Mouse (Mus musculus): ENCODE measurements at regions not wholly inside any gene's neighbourhood (a gene's known extent, or its start where the extent isn't known, plus 50 kb on each side); places are given as distances from the start of the nearest gene placed in this dataset.

DNA sequence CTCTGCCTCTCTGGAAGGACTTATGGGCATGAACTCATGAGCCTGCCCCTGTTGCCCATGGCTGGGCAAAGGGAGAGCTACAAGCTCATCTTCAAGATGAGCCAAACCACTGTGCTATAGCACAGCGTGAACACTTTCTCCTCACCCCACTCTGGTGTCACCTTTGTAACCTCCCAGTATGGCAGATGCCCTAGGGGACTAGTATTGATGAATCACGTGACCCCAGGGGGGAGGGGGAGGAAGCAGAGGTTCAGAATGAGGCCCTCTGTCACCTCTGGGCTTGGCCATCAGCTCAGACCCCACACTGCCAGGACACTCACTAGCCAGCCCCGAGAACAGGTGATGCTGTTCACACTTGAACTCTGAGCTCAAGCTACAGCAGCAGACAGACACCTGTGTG is 421.9 kb downstream of the Ptpru start:
- Histone ChIP-seq H3K9ac (ENCODE audit: low read depth, low read length) (no peak overlapping the region), H3K4me2 (ENCODE audit: low read depth, low read length) (no peak overlapping the region), H3K36me3 (ENCODE audit: control insufficient read depth, insufficient read depth, low read length) (no peaks in the 10 kb centered on the region), H3K27me3 (replicated peaks; ENCODE audit: control insufficient read depth, insufficient read depth, low read length) (no peaks in the 10 kb centered on the region), H3K4me3 (ENCODE audit: low read depth, low read length) (no peak overlapping the region), H3K4me1 (ENCODE audit: control insufficient read depth, insufficient read depth, low read length) (no peaks in the 10 kb centered on the region), H3K27ac (replicated peaks; ENCODE audit: low read depth, low read length) (no peak overlapping the region), H3K9me3 (ENCODE audit: control insufficient read depth, low read length) (no peaks in the 10 kb centered on the region)
- DNase-seq (ENCODE audit: low spot score) (no peak), ATAC-seq (ENCODE audit: low read depth) (no peak)
- 38% methylated on average over 3 of the region's 3 CpGs for WGBS

GRCm38 (mm10) chr4:131417159-131417748 is 420.8 kb downstream of the Ptpru start:
- Histone ChIP-seq H3K4me3 (ENCODE audit: low read depth, low read length) (no peak overlapping the region), H3K27ac (replicated peaks; ENCODE audit: low read depth, low read length) (no peak overlapping the region), H3K9me3 (ENCODE audit: control insufficient read depth, low read length) (no peaks in the 10 kb centered on the region), H3K27me3 (replicated peaks; ENCODE audit: control insufficient read depth, insufficient read depth, low read length) (no peaks in the 10 kb centered on the region), H3K4me1 (ENCODE audit: control insufficient read depth, insufficient read depth, low read length) (no peaks in the 10 kb centered on the region), H3K36me3 (ENCODE audit: control insufficient read depth, insufficient read depth, low read length) (no peaks in the 10 kb centered on the region), H3K9ac (ENCODE audit: low read depth, low read length) (no peak overlapping the region), H3K4me2 (ENCODE audit: low read depth, low read length) (no peak overlapping the region)
- DNase-seq (ENCODE audit: low spot score) (no peak), ATAC-seq (ENCODE audit: low read depth) (no peak)
- WGBS = 76% methylated on average over 14 of the region's 14 CpGs

DNA sequence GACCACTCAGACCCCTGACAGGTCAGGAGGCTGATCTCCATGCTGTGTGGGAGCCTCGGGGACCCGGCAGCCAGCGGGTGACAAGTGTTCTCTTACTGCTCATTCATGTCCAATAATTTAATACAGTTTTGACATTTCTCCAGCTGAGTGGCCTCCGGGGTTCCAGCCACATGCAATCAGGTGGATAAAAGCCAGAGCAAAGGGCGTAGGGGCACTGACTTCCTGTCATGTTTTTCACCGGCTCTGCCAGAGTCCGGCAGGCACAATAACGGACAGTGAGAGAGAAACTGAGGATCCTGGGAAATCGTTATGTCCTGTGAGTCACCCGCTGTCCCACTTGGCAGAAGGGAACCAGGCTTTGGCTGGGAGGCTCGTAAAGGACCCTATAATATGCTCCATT is 412.8 kb downstream of the Ptpru start:
- no peak for DNase-seq (ENCODE audit: low spot score)
- Histone ChIP-seq H3K4me2 (ENCODE audit: low read depth, low read length) (no peak overlapping the region), H3K27ac (replicated peaks; ENCODE audit: low read depth, low read length) (no peak overlapping the region), H3K9ac (ENCODE audit: low read depth, low read length) (no peak overlapping the region), H3K4me3 (ENCODE audit: low read depth, low read length) (no peak overlapping the region), H3K4me1 (ENCODE audit: control insufficient read depth, insufficient read depth, low read length) (no peaks in the 10 kb centered on the region), H3K36me3 (ENCODE audit: control insufficient read depth, insufficient read depth, low read length) (no peaks in the 10 kb centered on the region), H3K9me3 (ENCODE audit: control insufficient read depth, low read length) (no peaks in the 10 kb centered on the region), H3K27me3 (replicated peaks; ENCODE audit: control insufficient read depth, insufficient read depth, low read length) (no peaks in the 10 kb centered on the region; the same call in 1 of the 2 replicates)
- 47% methylated on average over 11 of the region's 11 CpGs for WGBS
- ATAC-seq (ENCODE audit: low read depth) = no peak

DNA sequence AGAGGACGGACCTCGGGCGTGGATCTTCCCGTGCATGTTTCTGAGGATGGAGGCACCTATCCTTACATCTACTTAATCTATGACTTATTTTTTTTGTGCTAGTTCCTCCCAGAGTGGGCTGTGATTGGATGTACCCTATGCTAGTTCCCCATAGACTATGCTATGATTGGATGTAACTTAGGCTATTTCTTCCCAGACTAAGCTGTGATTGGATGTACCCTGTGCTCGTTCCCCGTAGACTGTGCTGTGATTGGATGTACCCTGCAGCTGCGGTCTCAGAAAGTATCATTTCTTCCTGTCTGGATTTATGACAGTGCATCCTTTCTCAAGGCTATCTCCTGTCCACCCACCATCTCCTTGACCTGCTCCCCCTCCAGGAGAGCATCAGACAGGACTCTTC is 410.2 kb downstream of the Ptpru start:
- H3K36me3 ChIP-seq (ENCODE audit: control insufficient read depth, insufficient read depth, low read length) = no peaks in the 10 kb centered on the region
- H3K4me1 ChIP-seq (ENCODE audit: control insufficient read depth, insufficient read depth, low read length) = no peaks in the 10 kb centered on the region
- H3K9me3 ChIP-seq (ENCODE audit: control insufficient read depth, low read length) = no peaks in the 10 kb centered on the region
- no peaks in the 10 kb centered on the region; the same call in 1 of the 2 replicates for H3K27me3 ChIP-seq (replicated peaks; ENCODE audit: control insufficient read depth, insufficient read depth, low read length)
- no peak overlapping the region for H3K4me2 ChIP-seq (ENCODE audit: low read depth, low read length)
- H3K27ac ChIP-seq (replicated peaks; ENCODE audit: low read depth, low read length) = no peak overlapping the region
- WGBS = 93% methylated on average over 7 of the region's 7 CpGs
- DNase-seq (ENCODE audit: low spot score) (no peak), ATAC-seq (ENCODE audit: low read depth) (no peak)
- H3K9ac ChIP-seq (ENCODE audit: low read depth, low read length) = no peak overlapping the region
- H3K4me3 ChIP-seq (ENCODE audit: low read depth, low read length) = no peak overlapping the region

- ATAC-seq (ENCODE audit: low read depth) (peak; percentile 27), DNase-seq (ENCODE audit: low spot score) (peak; percentile 31)
- no peaks in the 10 kb centered on the region; the same call in 1 of the 2 replicates for H3K27me3 ChIP-seq (replicated peaks; ENCODE audit: control insufficient read depth, insufficient read depth, low read length)
- no peak overlapping the region for H3K4me3 ChIP-seq (ENCODE audit: low read depth, low read length)
- H3K9ac ChIP-seq (ENCODE audit: low read depth, low read length) = no peak overlapping the region
- no peaks in the 10 kb centered on the region for H3K36me3 ChIP-seq (ENCODE audit: control insufficient read depth, insufficient read depth, low read length)
- 62% methylated on average over 11 of the region's 11 CpGs for whole genome bisulfite sequencing
- H3K27ac ChIP-seq (replicated peaks; ENCODE audit: low read depth, low read length) = no peak overlapping the region
- H3K4me2 ChIP-seq (ENCODE audit: low read depth, low read length) = no peak overlapping the region
- no peaks in the 10 kb centered on the region for H3K4me1 ChIP-seq (ENCODE audit: control insufficient read depth, insufficient read depth, low read length)
- H3K9me3 ChIP-seq (ENCODE audit: control insufficient read depth, low read length) = no peaks in the 10 kb centered on the region
These were observed 408.7 kb downstream of the Ptpru start for GRCm38 (mm10) chr4:131429356-131429755.

- H3K27me3 ChIP-seq (replicated peaks; ENCODE audit: control insufficient read depth, insufficient read depth, low read length) = no peaks in the 10 kb centered on the region; the same call in 1 of the 2 replicates
- no peak overlapping the region for H3K4me2 ChIP-seq (ENCODE audit: low read depth, low read length)
- no peak overlapping the region for H3K27ac ChIP-seq (replicated peaks; ENCODE audit: low read depth, low read length)
- no peak overlapping the region for H3K4me3 ChIP-seq (ENCODE audit: low read depth, low read length)
- H3K9ac ChIP-seq (ENCODE audit: low read depth, low read length) = no peak overlapping the region
- 64% methylated on average over 1 of the region's 1 CpGs for WGBS
- ATAC-seq (ENCODE audit: low read depth) = no peak
- H3K9me3 ChIP-seq (ENCODE audit: control insufficient read depth, low read length) = no peaks in the 10 kb centered on the region
- DNase-seq (ENCODE audit: low spot score) = no peak
- H3K36me3 ChIP-seq (ENCODE audit: control insufficient read depth, insufficient read depth, low read length) = no peaks in the 10 kb centered on the region
- no peaks in the 10 kb centered on the region for H3K4me1 ChIP-seq (ENCODE audit: control insufficient read depth, insufficient read depth, low read length)
These were observed 407.7 kb downstream of the Ptpru start for GRCm38 (mm10) chr4:131430420-131430819.

GRCm38 (mm10) chr4:131431188-131431587 is 406.9 kb downstream of the Ptpru start:
- Histone ChIP-seq H3K27me3 (replicated peaks; ENCODE audit: control insufficient read depth, insufficient read depth, low read length) (no peaks in the 10 kb centered on the region), H3K27ac (replicated peaks; ENCODE audit: low read depth, low read length) (no peak overlapping the region), H3K9me3 (ENCODE audit: control insufficient read depth, low read length) (no peaks in the 10 kb centered on the region), H3K4me3 (ENCODE audit: low read depth, low read length) (no peak overlapping the region), H3K9ac (ENCODE audit: low read depth, low read length) (no peak overlapping the region), H3K4me2 (ENCODE audit: low read depth, low read length) (no peak overlapping the region), H3K4me1 (ENCODE audit: control insufficient read depth, insufficient read depth, low read length) (no peaks in the 10 kb centered on the region), H3K36me3 (ENCODE audit: control insufficient read depth, insufficient read depth, low read length) (no peaks in the 10 kb centered on the region)
- DNase-seq (ENCODE audit: low spot score) (peak; percentile 69), ATAC-seq (ENCODE audit: low read depth) (0 out of 2 replicates have a peak, but pooled peaks have one; percentile 39)
- 3% methylated on average over 5 of the region's 5 CpGs for WGBS

DNA sequence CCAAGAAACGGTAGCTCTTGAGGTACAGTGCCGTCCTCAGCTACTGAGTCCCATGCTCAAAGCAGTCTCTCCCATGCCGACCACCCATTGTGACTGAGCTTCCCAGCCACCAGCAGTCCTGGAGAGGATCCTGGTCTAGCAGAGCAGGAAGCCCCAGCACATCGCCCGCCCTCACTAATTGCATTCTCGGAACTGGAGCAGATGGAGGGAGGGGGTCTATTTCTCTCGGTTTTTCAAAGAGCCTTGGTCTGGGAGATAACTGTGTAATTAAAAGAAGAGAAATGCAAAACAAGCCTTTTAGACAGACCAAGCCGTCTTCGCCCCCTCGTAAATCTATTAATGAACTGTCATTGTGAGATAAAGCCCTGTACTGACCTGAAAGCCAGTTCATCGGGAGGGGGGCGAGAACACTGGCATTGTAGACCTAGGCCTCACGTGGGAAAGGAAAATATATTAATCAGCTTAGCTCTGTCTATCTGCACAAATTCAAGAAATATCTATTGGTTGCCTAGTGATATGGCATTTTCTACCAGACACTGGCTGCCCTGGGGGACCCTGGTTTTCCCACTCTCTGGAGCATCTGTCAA is 405.4 kb downstream of the Ptpru start:
- no peak for DNase-seq (ENCODE audit: low spot score)
- no peak overlapping the region for H3K4me3 ChIP-seq (ENCODE audit: low read depth, low read length)
- 73% methylated on average over 13 of the region's 13 CpGs for WGBS
- no peaks in the 10 kb centered on the region for H3K4me1 ChIP-seq (ENCODE audit: control insufficient read depth, insufficient read depth, low read length)
- no peaks in the 10 kb centered on the region for H3K27me3 ChIP-seq (replicated peaks; ENCODE audit: control insufficient read depth, insufficient read depth, low read length)
- no peak overlapping the region for H3K9ac ChIP-seq (ENCODE audit: low read depth, low read length)
- no peak overlapping the region for H3K27ac ChIP-seq (replicated peaks; ENCODE audit: low read depth, low read length)
- no peak overlapping the region for H3K4me2 ChIP-seq (ENCODE audit: low read depth, low read length)
- no peaks in the 10 kb centered on the region for H3K9me3 ChIP-seq (ENCODE audit: control insufficient read depth, low read length)
- no peaks in the 10 kb centered on the region for H3K36me3 ChIP-seq (ENCODE audit: control insufficient read depth, insufficient read depth, low read length)
- no peak for ATAC-seq (ENCODE audit: low read depth)

DNA sequence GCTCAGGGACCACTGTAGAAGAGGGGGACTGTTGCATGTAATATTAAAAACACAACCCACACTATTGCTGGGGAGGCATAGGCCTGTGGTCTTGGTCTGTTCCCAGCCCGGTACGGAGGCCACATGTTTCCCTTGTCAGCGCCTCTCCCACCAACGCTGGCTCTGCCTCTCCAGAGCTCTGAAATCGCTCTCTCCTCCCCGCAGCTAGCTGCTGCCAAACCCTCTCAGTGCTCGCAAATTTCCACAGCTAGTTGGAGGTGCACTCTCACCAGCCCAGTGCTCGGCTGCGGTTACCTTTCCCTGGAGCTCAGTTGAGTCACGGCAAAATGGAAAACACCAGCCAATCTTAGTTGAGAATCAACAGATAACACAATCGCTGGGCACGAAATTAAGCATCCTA is 402.9 kb downstream of the Ptpru start:
- 72% methylated on average over 12 of the region's 12 CpGs for WGBS
- Histone ChIP-seq H3K4me2 (ENCODE audit: low read depth, low read length) (no peak overlapping the region), H3K9ac (ENCODE audit: low read depth, low read length) (no peak overlapping the region), H3K27me3 (replicated peaks; ENCODE audit: control insufficient read depth, insufficient read depth, low read length) (no peaks in the 10 kb centered on the region), H3K4me1 (ENCODE audit: control insufficient read depth, insufficient read depth, low read length) (peaks cover 4% of the 10 kb centered on the region; the same call in 1 of the 2 replicates), H3K9me3 (ENCODE audit: control insufficient read depth, low read length) (no peaks in the 10 kb centered on the region), H3K4me3 (ENCODE audit: low read depth, low read length) (no peak overlapping the region), H3K36me3 (ENCODE audit: control insufficient read depth, insufficient read depth, low read length) (no peaks in the 10 kb centered on the region), H3K27ac (replicated peaks; ENCODE audit: low read depth, low read length) (peak overlapping the region; percentile 39)
- DNase-seq (ENCODE audit: low spot score) (peak; percentile 65), ATAC-seq (ENCODE audit: low read depth) (no peak; the same call in 1 of the 2 replicates)

Measured in embryonic facial prominence, embryonic 14.5 days (tissue).